17 mouse cellular contexts compared by ENCODE assay signal in the genomic region with DNA sequence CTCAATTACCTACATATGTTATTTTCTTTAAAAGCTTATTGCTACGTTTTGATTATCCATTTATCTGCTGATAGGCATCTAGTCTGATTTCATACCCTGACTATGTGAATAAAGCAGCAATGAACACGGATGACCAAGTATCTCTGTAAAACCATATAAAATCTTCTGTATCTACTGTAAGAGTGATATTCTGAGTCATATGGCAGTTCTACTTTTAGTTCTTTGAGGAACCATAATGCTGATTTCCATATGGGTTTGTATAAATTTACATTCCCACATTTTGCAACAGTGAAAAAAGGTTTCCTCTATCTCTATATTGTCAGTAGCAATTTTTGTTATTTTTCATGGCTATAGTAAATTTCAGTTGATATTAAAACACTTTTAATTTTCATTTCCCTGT.
DNase-seq lines count a peak whose midpoint lies in the region; ATAC-seq and TF ChIP-seq lines count a peak whose summit lies in the region.
"Had no signal": no experiment of that assay in that cellular context is flagged by ENCODE, and none has a peak within 500 bp of the region (broad histone marks: within the 10 kb centered on the region; RNA-seq: fewer than 3 reads in every experiment).

No protein-coding gene starts in this region.

- no peak for TF ChIP-seq EP300 in liver, postnatal 0 days (IDR thresholded peaks at IDR 0.05; ENCODE audit: low read depth)

- no peak overlapping the region for H3K27ac ChIP-seq in liver, postnatal 0 days (ENCODE audit: low read depth)
- H3K27ac ChIP-seq: embryonic facial prominence, embryonic 10.5 days; embryonic facial prominence, embryonic 12.5 days; forebrain, embryonic 12.5 days had no signal

- ATAC-seq in frontal cortex, adult (ENCODE audit: low TSS enrichment): peak; percentile 92
- ATAC-seq in liver, postnatal 0 days: no peak
- ATAC-seq: forebrain, embryonic 14.5 days had no signal

- DNase-seq in frontal cortex, postnatal 10 days (ENCODE audit: low spot score in 2 of 2): no peak
- DNase-seq in brain, embryonic 18.5 days (ENCODE audit: low read depth, low spot score): peak; percentile 16
- no peak for DNase-seq in adrenal gland, postnatal 10 days
- no peak for DNase-seq in liver, postnatal 0 days
- DNase-seq: adrenal gland, adult 2 months; adrenal gland, postnatal 14 days; adrenal gland, postnatal 36 days; cerebellum, adult 11-12 months; cerebellum, adult 2 months; cerebellum, adult 9-10 months; cerebellum, postnatal 10 days; cerebellum, postnatal 25 days had no signal

- H3K27me3 ChIP-seq in liver, postnatal 0 days (ENCODE audit: insufficient read depth, low read length): no peaks in the 10 kb centered on the region
- H3K27me3 ChIP-seq: embryonic facial prominence, embryonic 12.5 days; forebrain, embryonic 12.5 days had no signal

- H3K36me3 ChIP-seq in liver, postnatal 0 days (replicated peaks; ENCODE audit: insufficient read depth, low read length): no peaks in the 10 kb centered on the region
- H3K36me3 ChIP-seq: embryonic facial prominence, embryonic 10.5 days; embryonic facial prominence, embryonic 12.5 days; forebrain, embryonic 12.5 days had no signal

- no peaks in the 10 kb centered on the region for H3K9me3 ChIP-seq in liver, postnatal 0 days (ENCODE audit: low read length)
- H3K9me3 ChIP-seq: embryonic facial prominence, embryonic 10.5 days; embryonic facial prominence, embryonic 12.5 days; forebrain, embryonic 12.5 days had no signal

- 47% methylated on average over 2 of the region's 2 CpGs for WGBS in liver, postnatal 0 days (ENCODE audit: insufficient replicate concordance)

- no peak overlapping the region for H3K4me3 ChIP-seq in liver, postnatal 0 days (ENCODE audit: low read depth, low read length)
- H3K4me3 ChIP-seq: embryonic facial prominence, embryonic 10.5 days; embryonic facial prominence, embryonic 12.5 days; forebrain, embryonic 12.5 days had no signal

- no peak for TF ChIP-seq CTCF in liver, postnatal 0 days (IDR thresholded peaks at IDR 0.05; ENCODE audit: low read depth)

- no peaks in the 10 kb centered on the region for H3K4me1 ChIP-seq in liver, postnatal 0 days (ENCODE audit: insufficient read depth)
- H3K4me1 ChIP-seq: embryonic facial prominence, embryonic 10.5 days; embryonic facial prominence, embryonic 12.5 days; forebrain, embryonic 12.5 days had no signal

- no peak overlapping the region for H3K4me2 ChIP-seq in liver, postnatal 0 days (ENCODE audit: low read depth, low read length)
- H3K4me2 ChIP-seq: embryonic facial prominence, embryonic 12.5 days; forebrain, embryonic 12.5 days had no signal

- H3K9ac ChIP-seq in liver, postnatal 0 days (replicated peaks): no peak overlapping the region
- H3K9ac ChIP-seq: embryonic facial prominence, embryonic 12.5 days; forebrain, embryonic 12.5 days had no signal
